Mouse (Mus musculus): ENCODE measurements at regions not wholly inside any gene's neighbourhood (a gene's known extent, or its start where the extent isn't known, plus 50 kb on each side); places are given as distances from the start of the nearest gene placed in this dataset.

GRCm38 (mm10) chr12:99617241-99617804 is 53.9 kb upstream of the Foxn3 start:
- POLR2A ChIA-PET: no interaction called here
- CTCF ChIA-PET: interaction anchor here in 1 of 4 experiments (1.2 kb wide), 1 partner anchor 407 kb away, joined by 3 read pairs; no protein-coding TSS in a partner anchor

GRCm38 (mm10) chr12:99614420-99614819 is 51.0 kb upstream of the Foxn3 start:
- POLR2A ChIA-PET: no interaction called here
- CTCF ChIA-PET: no interaction called here

Data from embryonic stem cell, embryonic (primary cell).